Mouse (Mus musculus) layer of hippocampus, postnatal 36 days (tissue): Measurements from ENCODE around the gene Best2. TPM values are rescaled to one million over a fixed set of nuclear protein-coding genes. Genes with fewer than 3 reads are reported as not detected.
A peak's percentile ranks its signal among the peaks of the same experiment; 100 is the strongest.

Experiments
- DNase-seq, 2 experiments: peaks; one replicate each; pipeline ENCODE4 v3.0.0; 2022
- total RNA-seq, 2 experiments: library from RNA; stranded (reverse); gene quantifications; 2 replicates each; pipeline ENCODE4 v1.2.3; 2021

The Best2 gene
- not detected for total RNA-seq

- DNase-seq: no peak
Observed at GRCm38 (mm10) chr8:85014431-85014830, at the start of gene Best2. Gene Best2 (minus strand): TSS chr8:85014531.

GRCm38 (mm10) chr8:85062603-85063002, 48.3 kb upstream of the Best2 start:
- no peak for DNase-seq

GRCm38 (mm10) chr8:85059879-85060616, 45.7 kb upstream of the Best2 start, which contains the start of gene Fbxw9:
Gene Fbxw9 (plus strand): TSS chr8:85060055.
- peak; percentile 87 to 88 for DNase-seq

GRCm38 (mm10) chr8:85057367-85057766, 43.0 kb upstream of the Best2 start:
- no peak for DNase-seq

- no peak for DNase-seq
Observed at GRCm38 (mm10) chr8:85043619-85044018, 29.3 kb upstream of the Best2 start.

GRCm38 (mm10) chr8:85037681-85038531, 23.6 kb upstream of the Best2 start:
- DNase-seq: peak; percentile 57 to 59

- DNase-seq: no peak
Observed at GRCm38 (mm10) chr8:85037366-85037680, 23.0 kb upstream of the Best2 start.

GRCm38 (mm10) chr8:85036718-85037365, 22.5 kb upstream of the Best2 start, which contains the start of gene Tnpo2:
Gene Tnpo2 (plus strand): TSS chr8:85036915.
- DNase-seq: peak; percentile 86 to 87

GRCm38 (mm10) chr8:85036381-85036717, 22.0 kb upstream of the Best2 start:
- no peak for DNase-seq

GRCm38 (mm10) chr8:85035728-85036310, 21.5 kb upstream of the Best2 start:
- DNase-seq: peak in 1 of 2 experiments; percentile 23

GRCm38 (mm10) chr8:85035165-85035727, 20.9 kb upstream of the Best2 start:
- DNase-seq: no peak

GRCm38 (mm10) chr8:85034764-85035163, 20.4 kb upstream of the Best2 start:
- peak; percentile 51 to 58 for DNase-seq

GRCm38 (mm10) chr8:85033867-85034266, 19.5 kb upstream of the Best2 start:
- DNase-seq: no peak

GRCm38 (mm10) chr8:85032622-85033311, 18.4 kb upstream of the Best2 start:
- DNase-seq: no peak

GRCm38 (mm10) chr8:85029271-85029670, 14.9 kb upstream of the Best2 start:
- DNase-seq: no peak

- no peak for DNase-seq
Observed at GRCm38 (mm10) chr8:85027922-85028321, 13.6 kb upstream of the Best2 start.

GRCm38 (mm10) chr8:85027516-85027855, 13.2 kb upstream of the Best2 start:
- DNase-seq: no peak

- peak; percentile 96 to 97 for DNase-seq
Observed at GRCm38 (mm10) chr8:85026670-85027515, 12.6 kb upstream of the Best2 start, which contains the start of gene Trir. Gene Trir (plus strand): TSS chr8:85026823.

GRCm38 (mm10) chr8:85025098-85025932, 11.0 kb upstream of the Best2 start, which contains the start of gene Asna1:
Gene Asna1 (minus strand): TSS chr8:85025281.
- peak; percentile 79 to 80 for DNase-seq

GRCm38 (mm10) chr8:85023846-85024245, 9.5 kb upstream of the Best2 start:
- no peak for DNase-seq
